Mouse (Mus musculus) gastrocnemius, adult 2 months (tissue): ENCODE data around the gene Usp53. TPM values are rescaled to one million over a fixed set of nuclear protein-coding genes. Genes with fewer than 3 reads are reported as not detected.

Experiments used
- DNase-seq: peaks from one replicate; pipeline ENCODE4 v3.0.0; 2022
- H3K27ac ChIP-seq: fragments of 200-600 bp; 2 replicates; pipeline ENCODE4 v1.8.1; 2022; ENCODE audit warnings: mild to moderate bottlenecking
- H3K4me3 ChIP-seq: fragments of 200-600 bp; 2 replicates; pipeline ENCODE4 v1.8.1; 2022; ENCODE audit warnings: mild to moderate bottlenecking, moderate library complexity
- CTCF ChIP-seq: fragments of 200-600 bp; IDR thresholded peaks from 2 replicates; pipeline ENCODE4 v1.8.1; 2022; ENCODE audit warnings: antibody characterized with exemption, mild to moderate bottlenecking, moderate library complexity
- intact Hi-C: fragments of 180-260 bp; cut with DNase I; formaldehyde crosslinking; loops from one replicate; pipeline ENCODE4 v1.15.1; 2025
- long read RNA-seq, 2 experiments: library from polyadenylated mRNA; stranded (forward); transcript quantifications; one replicate each; pipeline ENCODE4 v2.0.0; 2021
- total RNA-seq, 2 experiments: library from RNA; stranded (reverse); gene quantifications; 2 replicates each; pipeline ENCODE4 v1.2.3; 2021

Usp53 gene
- total RNA-seq = 10 to 100 TPM; 10.7 to 13.5 TPM
- long read RNA-seq, experiment 1, partial matches to known transcripts = 1 of 8 reads
- long read RNA-seq, experiment 1, other reads (novel, unspliced or antisense) = 7 of 8 reads
- long read RNA-seq, experiment 2, full-length matches to known transcripts = 3 of 8 reads
- long read RNA-seq, experiment 2, partial matches to known transcripts = 3 of 8 reads
- long read RNA-seq, experiment 2, other reads (novel, unspliced or antisense) = 2 of 8 reads

- H3K27ac ChIP-seq = peak within 1 kb of the TSS; percentile 99
- intact Hi-C loops = loop anchor here (2.0 to 5.0 kb wide), 2 partner anchors 108 to 173 kb away; no protein-coding TSS in a partner anchor
- no peak for TF ChIP-seq CTCF
- peak within 1 kb of the TSS; percentile 93 for H3K4me3 ChIP-seq
- peak; percentile 97 for DNase-seq
Measured at GRCm38 (mm10) chr3:122984249-122985182, at the start of gene Usp53. Usp53 (minus strand) TSS chr3:122984510.

GRCm38 (mm10) chr3:123033804-123034203, 49.5 kb upstream of the Usp53 start:
- intact Hi-C loops = no loop called here
- peak overlapping the region; percentile 66 for H3K27ac ChIP-seq
- peak overlapping the region; percentile 40 for H3K4me3 ChIP-seq
- DNase-seq = no peak
- TF ChIP-seq CTCF = no peak

GRCm38 (mm10) chr3:123025634-123026033, 41.3 kb upstream of the Usp53 start:
- intact Hi-C loops = no loop called here
- Histone ChIP-seq H3K27ac (no peak overlapping the region), H3K4me3 (no peak overlapping the region)
- no peak for TF ChIP-seq CTCF
- DNase-seq = no peak

GRCm38 (mm10) chr3:123024496-123025234, 40.4 kb upstream of the Usp53 start:
- Histone ChIP-seq H3K4me3 (no peak overlapping the region), H3K27ac (no peak overlapping the region)
- intact Hi-C loops = no loop called here
- TF ChIP-seq CTCF = no peak
- no peak for DNase-seq

- no peak for TF ChIP-seq CTCF
- no peak for DNase-seq
- Histone ChIP-seq H3K27ac (no peak overlapping the region; the same call in 1 of the 2 replicates), H3K4me3 (no peak overlapping the region)
- intact Hi-C loops = no loop called here
Measured at GRCm38 (mm10) chr3:123018792-123019191, 34.5 kb upstream of the Usp53 start.

GRCm38 (mm10) chr3:123013476-123013875, 29.2 kb upstream of the Usp53 start:
- Histone ChIP-seq H3K4me3 (no peak overlapping the region), H3K27ac (no peak overlapping the region)
- no peak for DNase-seq
- intact Hi-C loops = no loop called here
- no peak for TF ChIP-seq CTCF

- no peak for DNase-seq
- TF ChIP-seq CTCF = no peak
- intact Hi-C loops = no loop called here
- Histone ChIP-seq H3K27ac (no peak overlapping the region), H3K4me3 (no peak overlapping the region)
Measured at GRCm38 (mm10) chr3:123009417-123009816, 25.1 kb upstream of the Usp53 start.

GRCm38 (mm10) chr3:123007386-123007785, 23.1 kb upstream of the Usp53 start:
- DNase-seq = no peak
- no peak overlapping the region for H3K27ac ChIP-seq
- intact Hi-C loops = no loop called here
- no peak for TF ChIP-seq CTCF
- no peak overlapping the region for H3K4me3 ChIP-seq

GRCm38 (mm10) chr3:123001053-123001452, 16.7 kb upstream of the Usp53 start:
- H3K27ac ChIP-seq = no peak overlapping the region
- intact Hi-C loops = no loop called here
- H3K4me3 ChIP-seq = no peak overlapping the region
- TF ChIP-seq CTCF = no peak
- no peak for DNase-seq

- H3K27ac ChIP-seq = no peak overlapping the region
- H3K4me3 ChIP-seq = no peak overlapping the region
- intact Hi-C loops = no loop called here
- DNase-seq = no peak
- no peak for TF ChIP-seq CTCF
Measured at GRCm38 (mm10) chr3:122998511-122998910, 14.2 kb upstream of the Usp53 start.

- intact Hi-C loops = no loop called here
- Histone ChIP-seq H3K4me3 (no peak overlapping the region), H3K27ac (no peak overlapping the region)
- TF ChIP-seq CTCF = no peak
- no peak for DNase-seq
Measured at GRCm38 (mm10) chr3:122996968-122997367, 12.7 kb upstream of the Usp53 start.

GRCm38 (mm10) chr3:122986906-122987305, 2.6 kb upstream of the Usp53 start:
- no peak overlapping the region for H3K4me3 ChIP-seq
- no peak for DNase-seq
- intact Hi-C loops = no loop called here
- H3K27ac ChIP-seq = no peak overlapping the region
- TF ChIP-seq CTCF = no peak

- TF ChIP-seq CTCF = no peak
Measured at GRCm38 (mm10) chr3:122986386-122986785, 2.1 kb upstream of the Usp53 start.

More at GRCm38 (mm10) chr3:122986386-122986785, 2.1 kb upstream of the Usp53 start:
- intact Hi-C loops = no loop called here
- DNase-seq = no peak
- no peak overlapping the region for H3K4me3 ChIP-seq
- peak overlapping the region; percentile 99; the same call in 1 of the 2 replicates for H3K27ac ChIP-seq
